Mouse (Mus musculus) cerebellum, adult 2 months (tissue): ENCODE data around the gene Mylpf. TPM values are rescaled to one million over a fixed set of nuclear protein-coding genes. Genes with fewer than 3 reads are reported as not detected.

Experiments used
- DNase-seq, 2 experiments: peaks; one replicate each; pipeline ENCODE4 v3.0.0; 2021
- H3K27ac ChIP-seq: fragments of 200-500 bp; 2 replicates; pipeline ENCODE4 v1.5.1; 2012; ENCODE audit warnings: low read length, control low read depth, inconsistent platforms; ENCODE audit not compliant: insufficient read depth
- H3K27me3 ChIP-seq: fragments of 200-500 bp; 2 replicates; pipeline ENCODE4 v1.6.1; 2012; ENCODE audit warnings: inconsistent platforms, mild to moderate bottlenecking, low read length, moderate library complexity; ENCODE audit not compliant: control insufficient read depth, insufficient read depth
- H3K4me1 ChIP-seq: fragments of 200-500 bp; 2 replicates; pipeline ENCODE4 v1.6.1; 2011; ENCODE audit warnings: low read length; ENCODE audit not compliant: control insufficient read depth, insufficient read depth
- H3K4me3 ChIP-seq: fragments of 200-500 bp; replicated peaks from 2 replicates; pipeline ENCODE3; 2011; ENCODE audit warnings: mild to moderate bottlenecking, low read depth, low read length, control low read depth; ENCODE audit not compliant: insufficient read depth
- CTCF ChIP-seq: fragments of 200-500 bp; IDR thresholded peaks from 2 replicates; pipeline ENCODE4 v1.5.1; 2011; ENCODE audit warnings: low read depth, mild to moderate bottlenecking, control low read depth, low read length, moderate library complexity, borderline replicate concordance; ENCODE audit not compliant: insufficient read depth
- POLR2A ChIP-seq: fragments of 200-500 bp; IDR thresholded peaks from 2 replicates; pipeline ENCODE4 v1.6.1; 2011; ENCODE audit warnings: low read length, control low read depth, borderline replicate concordance; ENCODE audit not compliant: insufficient read depth
- WGBS: fragments of 180-500 bp; shearing (Covaris S2); methylation state at CpG from one replicate; pipeline ENCODE4 v1.1.7; 2018; 5-methylcytosine and 5-hydroxymethylcytosine counted together
- polyA plus RNA-seq: library from polyadenylated mRNA; depleted of rRNA; stranded (reverse); fragments of >200 nt; gene quantifications from 2 replicates; pipeline ENCODE4 v1.2.3, GENCODE M21; 2012

The Mylpf gene
- polyA plus RNA-seq, 1 experiment: 3.0 TPM

GRCm38 (mm10) chr7:127252414-127252813, 43.7 kb downstream of the Mylpf start:
- no peaks in the 10 kb centered on the region for H3K27me3 ChIP-seq
- DNase-seq: peak in 1 of 2 experiments; percentile 27
- WGBS: 91% methylated on average over 2 of the region's 2 CpGs
- no peak overlapping the region for H3K4me3 ChIP-seq
- H3K4me1 ChIP-seq: no peaks in the 10 kb centered on the region; the same call in 1 of the 2 replicates
- TF ChIP-seq CTCF (peak; percentile 16; the same call in 1 of the 2 replicates), POLR2A (no peak)
- H3K27ac ChIP-seq: no peak overlapping the region

GRCm38 (mm10) chr7:127253341-127253740, 44.7 kb downstream of the Mylpf start:
- Histone ChIP-seq H3K4me3 (peak overlapping the region; percentile 72), H3K27me3 (no peaks in the 10 kb centered on the region), H3K27ac (peak overlapping the region; percentile 88), H3K4me1 (no peaks in the 10 kb centered on the region; the same call in 1 of the 2 replicates)
- DNase-seq: no peak
- TF ChIP-seq POLR2A: no peak
- no peak for TF ChIP-seq CTCF
- 41% methylated on average over 6 of the region's 6 CpGs for WGBS

- Histone ChIP-seq H3K4me1 (no peaks in the 10 kb centered on the region; the same call in 1 of the 2 replicates), H3K4me3 (peak overlapping the region; percentile 72), H3K27ac (peak overlapping the region; percentile 88), H3K27me3 (no peaks in the 10 kb centered on the region)
- TF ChIP-seq POLR2A (peak; percentile 77), CTCF (no peak)
- DNase-seq: peak; percentile 97
- WGBS: under 1% methylated on average over 133 of the region's 136 CpGs
Observed at GRCm38 (mm10) chr7:127253821-127254769, 45.4 kb downstream of the Mylpf start.

- WGBS: 25% methylated on average over 4 of the region's 4 CpGs
- Histone ChIP-seq H3K4me1 (no peaks in the 10 kb centered on the region; the same call in 1 of the 2 replicates), H3K4me3 (peak overlapping the region; percentile 62), H3K27me3 (no peaks in the 10 kb centered on the region), H3K27ac (peak overlapping the region; percentile 81)
- no peak for DNase-seq
- TF ChIP-seq CTCF: no peak
- no peak for TF ChIP-seq POLR2A
Observed at GRCm38 (mm10) chr7:127255008-127255407, 46.3 kb downstream of the Mylpf start.

- TF ChIP-seq CTCF (no peak), POLR2A (no peak)
- WGBS: 90% methylated on average over 2 of the region's 2 CpGs
Observed at GRCm38 (mm10) chr7:127255965-127256364, 47.3 kb downstream of the Mylpf start.

GRCm38 (mm10) chr7:127256518-127256917, 47.8 kb downstream of the Mylpf start:
- Histone ChIP-seq H3K4me1 (peaks cover 3% of the 10 kb centered on the region; the same call in 1 of the 2 replicates), H3K27ac (no peak overlapping the region), H3K27me3 (no peaks in the 10 kb centered on the region), H3K4me3 (no peak overlapping the region)
- TF ChIP-seq POLR2A: no peak
- TF ChIP-seq CTCF: no peak
- 86% methylated on average over 5 of the region's 5 CpGs for WGBS
- DNase-seq: no peak

More at GRCm38 (mm10) chr7:127255965-127256364, 47.3 kb downstream of the Mylpf start:
- no peaks in the 10 kb centered on the region for H3K27me3 ChIP-seq
- no peak for DNase-seq
- H3K4me3 ChIP-seq: no peak overlapping the region
- H3K4me1 ChIP-seq: peaks cover under 1% of the 10 kb centered on the region; the same call in 1 of the 2 replicates
- no peak overlapping the region for H3K27ac ChIP-seq

GRCm38 (mm10) chr7:127259186-127259905, 50.7 kb downstream of the Mylpf start:
- H3K4me1 ChIP-seq: peaks cover 3% of the 10 kb centered on the region; the same call in 1 of the 2 replicates
- no peak overlapping the region for H3K27ac ChIP-seq
- no peaks in the 10 kb centered on the region for H3K27me3 ChIP-seq
- no peak overlapping the region for H3K4me3 ChIP-seq
- WGBS: 40% methylated on average over 8 of the region's 8 CpGs
- no peak for TF ChIP-seq POLR2A
- TF ChIP-seq CTCF: no peak
- no peak for DNase-seq
